Mouse (Mus musculus) c-Kit-positive CD71-negative TER-119-negative erythroid progenitor cells, embryonic 14.5 days (primary cell): Measurements from ENCODE around the gene Rusc2.

Experiments used
- DNase-seq: peaks from one replicate; pipeline ENCODE4 v3.0.0-alpha.2; 2013; ENCODE audit warnings: low read depth

Rusc2 gene

GRCm38 (mm10) chr4:43384541-43384940 is 2.8 kb downstream of the Rusc2 start:
- no peak for DNase-seq

- no peak for DNase-seq
Measured at GRCm38 (mm10) chr4:43386932-43387331, 5.2 kb downstream of the Rusc2 start.

GRCm38 (mm10) chr4:43389390-43389789 is 7.6 kb downstream of the Rusc2 start:
- no peak for DNase-seq

- no peak for DNase-seq
Measured at GRCm38 (mm10) chr4:43389845-43390440, 8.2 kb downstream of the Rusc2 start.

- no peak for DNase-seq
Measured at GRCm38 (mm10) chr4:43391521-43392050, 9.8 kb downstream of the Rusc2 start.

- DNase-seq = no peak
Measured at GRCm38 (mm10) chr4:43394345-43394891, 12.6 kb downstream of the Rusc2 start.

GRCm38 (mm10) chr4:43395147-43395546 is 13.4 kb downstream of the Rusc2 start:
- DNase-seq = no peak

- no peak for DNase-seq
Measured at GRCm38 (mm10) chr4:43395836-43396235, 14.1 kb downstream of the Rusc2 start.

- no peak for DNase-seq
Measured at GRCm38 (mm10) chr4:43396381-43396780, 14.6 kb downstream of the Rusc2 start.

GRCm38 (mm10) chr4:43398014-43398413 is 16.2 kb downstream of the Rusc2 start:
- no peak for DNase-seq

GRCm38 (mm10) chr4:43398829-43399331 is 17.1 kb downstream of the Rusc2 start:
- no peak for DNase-seq

- no peak for DNase-seq
Measured at GRCm38 (mm10) chr4:43399391-43400131, 17.8 kb downstream of the Rusc2 start.

GRCm38 (mm10) chr4:43400976-43401375 is 19.2 kb downstream of the Rusc2 start:
- no peak for DNase-seq

GRCm38 (mm10) chr4:43401486-43401885 is 19.7 kb downstream of the Rusc2 start:
- no peak for DNase-seq

- no peak for DNase-seq
Measured at GRCm38 (mm10) chr4:43402212-43402611, 20.4 kb downstream of the Rusc2 start.

- DNase-seq = no peak
Measured at GRCm38 (mm10) chr4:43404697-43405096, 22.9 kb downstream of the Rusc2 start.

GRCm38 (mm10) chr4:43406162-43406971 is 24.6 kb downstream of the Rusc2 start:
- DNase-seq = no peak

GRCm38 (mm10) chr4:43407071-43407920 is 25.5 kb downstream of the Rusc2 start:
- DNase-seq = no peak

- no peak for DNase-seq
Measured at GRCm38 (mm10) chr4:43414761-43415160, 33.0 kb downstream of the Rusc2 start.

- DNase-seq = no peak
Measured at GRCm38 (mm10) chr4:43415221-43416070, 33.7 kb downstream of the Rusc2 start.
